Mouse (Mus musculus) limb, embryonic 15.5 days (tissue): Measurements from ENCODE around the gene Stk38. TPM values are rescaled to one million over a fixed set of nuclear protein-coding genes. Genes with fewer than 3 reads are reported as not detected.

Experiments
- ATAC-seq: fragments of 200-750 bp; cut with Nextera tagmentation; 2 replicates; pipeline ENCODE4 v1.8.0; 2017; ENCODE audit warnings: low read depth, moderate TSS enrichment; ENCODE audit not compliant: insufficient number of reproducible peaks, low FRiP score, low TSS enrichment
- H3K27ac ChIP-seq: fragments of 300-500 bp; sonication (generic); 2 replicates; pipeline ENCODE4 v1.5.1; 2015; ENCODE audit warnings: moderate library complexity, mild to moderate bottlenecking, inconsistent platforms
- H3K27me3 ChIP-seq: fragments of 300-500 bp; sonication (generic); 2 replicates; pipeline ENCODE4 v1.6.1; 2015; ENCODE audit warnings: inconsistent platforms
- H3K36me3 ChIP-seq: fragments of 300-500 bp; sonication (generic); 2 replicates; pipeline ENCODE4 v1.6.1; 2015; ENCODE audit warnings: inconsistent platforms
- H3K4me1 ChIP-seq: fragments of 300-500 bp; sonication (generic); 2 replicates; pipeline ENCODE4 v1.6.1; 2015; ENCODE audit warnings: inconsistent platforms
- H3K4me2 ChIP-seq: fragments of 300-500 bp; sonication (generic); 2 replicates; pipeline ENCODE4 v1.6.1; 2015; ENCODE audit warnings: mild to moderate bottlenecking, inconsistent platforms
- H3K4me3 ChIP-seq: fragments of 300-500 bp; sonication (generic); 2 replicates; pipeline ENCODE4 v1.5.1; 2015; ENCODE audit warnings: mild to moderate bottlenecking, inconsistent platforms
- H3K9ac ChIP-seq: fragments of 300-500 bp; sonication (generic); 2 replicates; pipeline ENCODE4 v1.6.1; 2015; ENCODE audit warnings: inconsistent platforms
- H3K9me3 ChIP-seq: fragments of 300-500 bp; sonication (generic); 2 replicates; pipeline ENCODE4 v1.6.1; 2016; ENCODE audit warnings: inconsistent platforms
- WGBS: fragments of 180-500 bp; shearing (Covaris S2); methylation state at CpG from one replicate; pipeline ENCODE4 v1.1.7; 2015; 5-methylcytosine and 5-hydroxymethylcytosine counted together
- polyA plus RNA-seq: library from polyadenylated mRNA; unstranded; fragments of >200 nt; fragmentation: Nextera tagmentation; extraction: Ambion mirVana; gene quantifications from 2 replicates; pipeline ENCODE4 v1.2.1, GENCODE M21; 2015

The Stk38 gene
- polyA plus RNA-seq, 1 experiment from 2014 or later: 104 TPM

- Histone ChIP-seq H3K36me3 (no peaks in the 10 kb centered on the region), H3K27me3 (no peaks in the 10 kb centered on the region), H3K27ac (peak overlapping the region; percentile 63), H3K4me2 (peak overlapping the region; percentile 4; the same call in 1 of the 2 replicates), H3K9ac (no peak overlapping the region), H3K9me3 (no peaks in the 10 kb centered on the region), H3K4me1 (peaks cover 12% of the 10 kb centered on the region), H3K4me3 (no peak overlapping the region)
- peak; percentile 71 for ATAC-seq
- WGBS: 13% methylated on average over 14 of the region's 14 CpGs
Measured at GRCm38 (mm10) chr17:28930392-28931074, 77.3 kb downstream of the Stk38 start.

DNA sequence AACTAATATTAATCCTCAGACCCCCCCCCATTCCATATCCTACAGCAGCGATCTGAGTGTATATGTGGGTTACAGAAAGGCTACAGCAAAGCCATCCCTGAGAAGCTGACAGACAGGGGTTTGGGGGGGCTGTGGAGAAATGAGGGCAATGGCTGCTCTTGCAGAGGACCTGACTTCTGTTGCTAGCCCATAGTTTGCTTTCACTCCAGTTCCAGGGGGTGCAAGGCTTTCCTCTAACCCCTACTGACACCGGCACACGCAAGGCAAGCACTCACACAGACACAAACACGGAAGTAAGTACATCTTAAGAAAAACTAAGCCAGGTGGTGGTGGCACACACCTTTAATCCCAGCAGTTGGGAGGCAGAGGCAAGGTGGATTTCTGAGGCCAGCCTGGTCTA, 78.4 kb downstream of the Stk38 start:
- Histone ChIP-seq H3K36me3 (no peaks in the 10 kb centered on the region), H3K4me2 (no peak overlapping the region), H3K4me1 (peaks cover 12% of the 10 kb centered on the region), H3K27me3 (no peaks in the 10 kb centered on the region), H3K9me3 (no peaks in the 10 kb centered on the region), H3K27ac (no peak overlapping the region), H3K4me3 (no peak overlapping the region), H3K9ac (no peak overlapping the region)
- no peak for ATAC-seq
- 92% methylated on average over 4 of the region's 4 CpGs for WGBS

DNA sequence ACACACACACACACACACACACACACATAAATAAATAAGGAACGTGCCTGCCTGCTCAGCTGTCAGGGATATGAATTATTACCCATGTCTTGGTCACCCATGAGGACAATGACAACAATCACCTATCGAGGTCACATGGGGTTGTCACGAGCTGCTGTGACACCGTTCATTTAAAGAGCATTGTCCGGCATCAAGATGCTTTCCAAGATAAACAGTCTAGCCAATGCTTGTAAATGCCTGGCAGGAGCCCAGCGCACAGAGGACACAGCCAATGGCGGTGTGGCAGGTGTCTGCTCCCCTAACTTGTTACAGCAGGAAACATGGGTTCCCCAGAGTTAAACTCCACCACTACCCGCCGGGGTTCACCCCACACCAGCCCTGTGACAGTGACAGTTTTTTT, 79.8 kb downstream of the Stk38 start:
- Histone ChIP-seq H3K4me3 (no peak overlapping the region), H3K9me3 (no peaks in the 10 kb centered on the region), H3K36me3 (no peaks in the 10 kb centered on the region), H3K9ac (no peak overlapping the region), H3K4me2 (no peak overlapping the region), H3K4me1 (peaks cover 12% of the 10 kb centered on the region), H3K27me3 (no peaks in the 10 kb centered on the region), H3K27ac (no peak overlapping the region)
- 71% methylated on average over 9 of the region's 9 CpGs for WGBS
- no peak for ATAC-seq

- no peak overlapping the region for H3K9ac ChIP-seq
- WGBS: 47% methylated on average over 15 of the region's 15 CpGs
Measured at GRCm38 (mm10) chr17:28926866-28927635, 80.7 kb downstream of the Stk38 start.

GRCm38 (mm10) chr17:28926380-28926779, 81.4 kb downstream of the Stk38 start:
- Histone ChIP-seq H3K9me3 (no peaks in the 10 kb centered on the region), H3K4me1 (peaks cover 12% of the 10 kb centered on the region), H3K36me3 (no peaks in the 10 kb centered on the region), H3K4me3 (no peak overlapping the region), H3K9ac (no peak overlapping the region), H3K4me2 (no peak overlapping the region), H3K27me3 (no peaks in the 10 kb centered on the region), H3K27ac (no peak overlapping the region)
- WGBS: 17% methylated on average over 13 of the region's 13 CpGs
- no peak for ATAC-seq

More at GRCm38 (mm10) chr17:28926866-28927635, 80.7 kb downstream of the Stk38 start:
- no peaks in the 10 kb centered on the region for H3K36me3 ChIP-seq
- H3K27ac ChIP-seq: no peak overlapping the region
- no peak overlapping the region for H3K4me2 ChIP-seq
- no peaks in the 10 kb centered on the region for H3K9me3 ChIP-seq
- H3K27me3 ChIP-seq: no peaks in the 10 kb centered on the region
- peaks cover 12% of the 10 kb centered on the region for H3K4me1 ChIP-seq
- no peak for ATAC-seq
- no peak overlapping the region for H3K4me3 ChIP-seq

- Histone ChIP-seq H3K9ac (no peak overlapping the region), H3K4me3 (no peak overlapping the region), H3K36me3 (no peaks in the 10 kb centered on the region), H3K27me3 (no peaks in the 10 kb centered on the region), H3K27ac (no peak overlapping the region), H3K4me1 (peaks cover 3% of the 10 kb centered on the region), H3K4me2 (no peak overlapping the region), H3K9me3 (no peaks in the 10 kb centered on the region)
- ATAC-seq: no peak
- WGBS: 75% methylated on average over 8 of the region's 8 CpGs
Measured at GRCm38 (mm10) chr17:28924957-28925595, 82.7 kb downstream of the Stk38 start.

DNA sequence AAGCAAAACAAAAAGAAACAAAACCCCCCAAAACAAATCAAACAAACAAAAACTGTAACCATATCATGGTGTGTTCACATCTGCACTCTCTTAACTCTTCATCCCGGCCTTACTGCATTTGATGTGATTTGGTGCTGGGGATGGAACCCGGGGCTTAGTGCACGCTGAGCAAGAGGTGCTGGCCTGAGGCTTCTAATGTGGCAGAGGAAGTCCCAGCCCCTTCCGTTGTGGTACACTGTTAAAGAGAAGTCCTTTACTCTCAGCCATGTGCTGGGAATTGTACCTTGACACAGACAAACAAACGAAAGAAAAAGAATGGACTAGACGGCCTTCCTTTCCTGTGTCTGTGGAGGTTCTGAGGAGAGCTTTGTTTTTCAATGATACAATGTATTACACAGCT, 85.7 kb downstream of the Stk38 start:
- Histone ChIP-seq H3K36me3 (no peaks in the 10 kb centered on the region), H3K4me2 (no peak overlapping the region), H3K9me3 (no peaks in the 10 kb centered on the region), H3K4me3 (no peak overlapping the region), H3K27ac (no peak overlapping the region), H3K4me1 (0 out of 2 replicates have a peak, but pooled peaks cover 2% of the 10 kb centered on the region), H3K27me3 (no peaks in the 10 kb centered on the region), H3K9ac (no peak overlapping the region)
- ATAC-seq: no peak
- WGBS: 67% methylated on average over 6 of the region's 6 CpGs

- no peak overlapping the region for H3K9ac ChIP-seq
- H3K4me2 ChIP-seq: no peak overlapping the region
- ATAC-seq: no peak
- H3K36me3 ChIP-seq: no peaks in the 10 kb centered on the region
- 73% methylated on average over 8 of the region's 8 CpGs for WGBS
- H3K9me3 ChIP-seq: no peaks in the 10 kb centered on the region
- H3K27me3 ChIP-seq: no peaks in the 10 kb centered on the region
- no peak overlapping the region for H3K27ac ChIP-seq
- H3K4me3 ChIP-seq: no peak overlapping the region
- no peaks in the 10 kb centered on the region for H3K4me1 ChIP-seq
Measured at GRCm38 (mm10) chr17:28921086-28921485, 86.7 kb downstream of the Stk38 start.

Other genes starting within 250 kb of the Stk38 start
- 126 and 130 TPM in 2 replicates for gene Mapk13, start 238.7 kb downstream of the Stk38 start, polyA plus RNA-seq
- gene Brpf3, start 206.9 kb downstream of the Stk38 start, polyA plus RNA-seq: 7.3 and 8.4 TPM in 2 replicates
- 13.8 and 14.1 TPM in 2 replicates for gene Pnpla1, start 149.6 kb downstream of the Stk38 start, polyA plus RNA-seq
- gene 4930539E08Rik, start 92.7 kb downstream of the Stk38 start, polyA plus RNA-seq: 0.22 and 0.27 TPM in 2 replicates
- gene Pxt1, start 64.2 kb downstream of the Stk38 start, polyA plus RNA-seq: not detected in 2 replicates
- 88.9 and 98.7 TPM in 2 replicates for gene Kctd20, start 56.0 kb downstream of the Stk38 start, polyA plus RNA-seq
- gene Srsf3, start 24.6 kb upstream of the Stk38 start, polyA plus RNA-seq: 513 and 518 TPM in 2 replicates
- gene Cdkn1a, start 83.0 kb upstream of the Stk38 start, polyA plus RNA-seq: 233 and 345 TPM in 2 replicates
- 5.1 and 5.6 TPM in 2 replicates for gene Rab44, start 106.2 kb upstream of the Stk38 start, polyA plus RNA-seq
- 15.0 and 15.4 TPM in 2 replicates for gene Cpne5, start 230.2 kb upstream of the Stk38 start, polyA plus RNA-seq